In the genomic region with DNA sequence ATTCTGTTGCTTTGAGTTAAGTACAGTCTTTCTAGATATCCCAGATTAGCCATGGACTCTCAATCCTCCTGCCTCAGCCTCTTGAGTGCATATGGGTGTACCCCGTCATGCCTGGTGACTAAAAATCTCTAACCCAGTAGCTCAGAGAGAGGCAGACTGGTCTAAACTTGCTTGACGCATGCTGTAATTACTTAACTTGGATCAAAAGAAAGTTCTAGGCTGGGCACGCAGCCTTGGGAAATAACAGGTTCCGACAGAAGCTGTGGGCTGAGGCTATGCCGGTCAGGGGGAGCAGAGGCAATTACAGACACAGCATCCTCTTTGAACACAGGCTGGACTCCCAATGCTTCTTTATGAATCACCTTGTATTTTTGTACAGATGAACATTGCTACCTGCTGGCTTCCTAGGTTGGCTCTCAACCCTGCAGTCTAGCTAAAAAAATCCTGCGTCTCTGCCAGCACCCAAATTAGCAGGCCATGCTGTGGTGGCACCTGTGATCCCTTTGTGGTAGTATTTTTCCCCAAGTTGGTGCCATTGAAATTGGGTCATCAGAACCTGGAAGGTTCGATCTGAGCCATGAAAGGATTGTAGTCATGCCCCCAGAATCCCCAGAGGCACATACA, we compare ENCODE assay signal across 24 mouse cellular contexts. TPM values are rescaled to one million over a fixed set of nuclear protein-coding genes. Genes with fewer than 3 reads are reported as not detected.
DNase-seq lines count a peak whose midpoint lies in the region; ATAC-seq and TF ChIP-seq lines count a peak whose summit lies in the region.
"Had no signal": no experiment of that assay in that cellular context is flagged by ENCODE, and none has a peak within 500 bp of the region (broad histone marks: within the 10 kb centered on the region; RNA-seq: fewer than 3 reads in every experiment).

No protein-coding gene starts in this region.

- no peak overlapping the region for H3K9ac ChIP-seq in stomach, embryonic 16.5 days (ENCODE audit: low read length)
- no peak overlapping the region for H3K9ac ChIP-seq in stomach, postnatal 0 days (ENCODE audit: low read length)
- H3K9ac ChIP-seq in embryonic facial prominence, embryonic 15.5 days, result no peak overlapping the region
- H3K9ac ChIP-seq: forebrain, embryonic 13.5 days; heart, embryonic 12.5 days; hindbrain, embryonic 14.5 days; limb, embryonic 15.5 days; liver, postnatal 0 days; neural tube, embryonic 13.5 days had no signal

- TF ChIP-seq POLR2A in cerebellum, adult 2 months (IDR thresholded peaks at IDR 0.05; ENCODE audit: borderline replicate concordance, insufficient read depth, low read length), result no peak

- H3K36me3 ChIP-seq in stomach, embryonic 16.5 days (ENCODE audit: control insufficient read depth, insufficient read depth, low read length), result no peaks in the 10 kb centered on the region
- H3K36me3 ChIP-seq in stomach, postnatal 0 days (ENCODE audit: control insufficient read depth, insufficient read depth, low read length), result no peaks in the 10 kb centered on the region
- H3K36me3 ChIP-seq in embryonic facial prominence, embryonic 15.5 days, result peaks cover 15% of the 10 kb centered on the region; the same call in 1 of the 2 replicates
- H3K36me3 ChIP-seq: G1E had no signal

- no peak overlapping the region for H3K4me2 ChIP-seq in stomach, embryonic 16.5 days (ENCODE audit: low read depth, low read length)
- H3K4me2 ChIP-seq in stomach, postnatal 0 days (replicated peaks; ENCODE audit: low read depth), result no peak overlapping the region
- no peak overlapping the region for H3K4me2 ChIP-seq in embryonic facial prominence, embryonic 15.5 days (replicated peaks)
- H3K4me2 ChIP-seq: forebrain, embryonic 13.5 days; heart, embryonic 12.5 days; hindbrain, embryonic 14.5 days; limb, embryonic 15.5 days; neural tube, embryonic 13.5 days had no signal

- H3K27ac ChIP-seq in stomach, embryonic 16.5 days (ENCODE audit: low read length), result peak overlapping the region; percentile 60; the same call in 1 of the 2 replicates
- no peak overlapping the region for H3K27ac ChIP-seq in stomach, postnatal 0 days (replicated peaks)
- peak overlapping the region; percentile 49; the same call in 1 of the 2 replicates for H3K27ac ChIP-seq in cerebellum, adult 2 months (ENCODE audit: insufficient read depth, low read length)
- peak overlapping the region; percentile 66; the same call in 1 of the 2 replicates for H3K27ac ChIP-seq in embryonic facial prominence, embryonic 15.5 days (replicated peaks)
- H3K27ac ChIP-seq: forebrain, embryonic 13.5 days; hindbrain, embryonic 14.5 days; limb, embryonic 15.5 days had no signal

- intact Hi-C loops in left cerebral cortex, postnatal 10 days (cut with DNase I), result no loop called here

- no peak for TF ChIP-seq CTCF in stomach, postnatal 0 days (IDR thresholded peaks at IDR 0.05; ENCODE audit: low read depth)
- TF ChIP-seq CTCF in cerebellum, adult 2 months (IDR thresholded peaks at IDR 0.05; ENCODE audit: borderline replicate concordance, insufficient read depth, low read depth, low read length), result no peak

- 85% methylated on average over 7 of the region's 7 CpGs for whole genome bisulfite sequencing in stomach, embryonic 16.5 days
- WGBS in stomach, postnatal 0 days, result 74% methylated on average over 7 of the region's 7 CpGs
- 8% methylated on average over 7 of the region's 7 CpGs for WGBS in cerebellum, adult 2 months
- 77% methylated on average over 7 of the region's 7 CpGs for WGBS in embryonic facial prominence, embryonic 15.5 days

- ATAC-seq in frontal cortex, adult (ENCODE audit: low TSS enrichment), result peak; percentile 10; the same call in 1 of the 2 replicates
- no peak for ATAC-seq in stomach, embryonic 16.5 days (ENCODE audit: insufficient read depth, low FRiP score)
- no peak for ATAC-seq in stomach, postnatal 0 days (ENCODE audit: low FRiP score, low TSS enrichment)
- ATAC-seq in embryonic facial prominence, embryonic 15.5 days (ENCODE audit: insufficient number of reproducible peaks, low FRiP score, low TSS enrichment, low read depth), result peak; percentile 40; the same call in 1 of the 2 replicates
- ATAC-seq: forebrain, embryonic 13.5 days; liver, postnatal 0 days had no signal

- 0 out of 2 replicates have a peak, but pooled peaks cover 6% of the 10 kb centered on the region for H3K4me1 ChIP-seq in stomach, embryonic 16.5 days (ENCODE audit: control insufficient read depth, insufficient read depth, low read length)
- peaks cover 5% of the 10 kb centered on the region; the same call in 1 of the 2 replicates for H3K4me1 ChIP-seq in stomach, postnatal 0 days (replicated peaks; ENCODE audit: control insufficient read depth, insufficient read depth)
- H3K4me1 ChIP-seq in cerebellum, adult 2 months (ENCODE audit: control insufficient read depth, insufficient read depth, low read length), result peaks cover 56% of the 10 kb centered on the region
- peaks cover 37% of the 10 kb centered on the region for H3K4me1 ChIP-seq in embryonic facial prominence, embryonic 15.5 days

- no peak for DNase-seq in frontal cortex, postnatal 14 days (ENCODE audit: low spot score in 2 of 2)
- DNase-seq in stomach, postnatal 0 days (ENCODE audit: low spot score), result no peak
- peak; percentile 85 to 96 for DNase-seq in cerebellum, adult 2 months
- no peak for DNase-seq in left cerebral cortex, postnatal 10 days (ENCODE audit: extremely low spot score in 1 of 2, low spot score in 2 of 2)
- DNase-seq in MN1 (ENCODE audit: low spot score), result no peak
- DNase-seq: adrenal gland, postnatal 36 days; gastrocnemius, postnatal 36 days; heart, postnatal 14 days; kidney, adult 8-10 months; kidney, postnatal 25 days; liver, postnatal 0 days; lung, postnatal 14 days; midbrain, embryonic 14.5 days had no signal

- no peaks in the 10 kb centered on the region for H3K9me3 ChIP-seq in stomach, embryonic 16.5 days (replicated peaks; ENCODE audit: control insufficient read depth, low read length)
- no peaks in the 10 kb centered on the region for H3K9me3 ChIP-seq in stomach, postnatal 0 days (ENCODE audit: control insufficient read depth, low read length)
- H3K9me3 ChIP-seq in embryonic facial prominence, embryonic 15.5 days (replicated peaks), result no peaks in the 10 kb centered on the region
- H3K9me3 ChIP-seq: forebrain, embryonic 13.5 days; G1E; heart, embryonic 12.5 days; limb, embryonic 15.5 days; megakaryocyte, embryonic 14.5 days; neural tube, embryonic 13.5 days had no signal

- no peak for TF ChIP-seq EP300 in stomach, postnatal 0 days (optimal IDR thresholded peaks at IDR 0.05)

- no peak overlapping the region for H3K4me3 ChIP-seq in stomach, embryonic 16.5 days (replicated peaks; ENCODE audit: low read length)
- no peak overlapping the region for H3K4me3 ChIP-seq in stomach, postnatal 0 days (ENCODE audit: low read depth, low read length)
- no peak overlapping the region for H3K4me3 ChIP-seq in cerebellum, adult 2 months (replicated peaks; ENCODE audit: insufficient read depth, low read depth, low read length)
- H3K4me3 ChIP-seq in embryonic facial prominence, embryonic 15.5 days (replicated peaks), result no peak overlapping the region
- H3K4me3 ChIP-seq: erythroblast, embryonic 14.5 days; forebrain, embryonic 13.5 days; heart, embryonic 12.5 days; limb, embryonic 15.5 days; neural tube, embryonic 13.5 days had no signal

- H3K27me3 ChIP-seq in stomach, embryonic 16.5 days (ENCODE audit: control insufficient read depth, insufficient read depth, low read length), result no peaks in the 10 kb centered on the region
- no peaks in the 10 kb centered on the region for H3K27me3 ChIP-seq in stomach, postnatal 0 days (ENCODE audit: control insufficient read depth, insufficient read depth, low read length)
- H3K27me3 ChIP-seq in cerebellum, adult 2 months (ENCODE audit: control insufficient read depth, insufficient read depth, low read length), result no peaks in the 10 kb centered on the region
- no peaks in the 10 kb centered on the region for H3K27me3 ChIP-seq in embryonic facial prominence, embryonic 15.5 days
- H3K27me3 ChIP-seq: forebrain, embryonic 13.5 days; heart, embryonic 12.5 days; limb, embryonic 15.5 days; megakaryocyte, embryonic 14.5 days; neural tube, embryonic 13.5 days had no signal

RNA-seq across cellular contexts. Expression of gene Cerk, which starts 18.8 kb away (rescaled TPM):
- 11.4 TPM in 2 replicates for polyA plus RNA-seq in stomach, embryonic 16.5 days (2015; fragmentation: Nextera tagmentation; extraction: Ambion mirVana)
- 4.6 and 5.2 TPM in 2 replicates for polyA plus RNA-seq in stomach, postnatal 0 days (2015; fragmentation: Nextera tagmentation; extraction: Ambion mirVana)
- polyA plus RNA-seq in cerebellum, adult 2 months (2012; rRNA removed), result 152 and 159 TPM in 2 replicates
- polyA plus RNA-seq in embryonic facial prominence, embryonic 15.5 days (2015; fragmentation: Nextera tagmentation; extraction: Ambion mirVana), result 16.8 and 17.4 TPM in 2 replicates
- 10 to 100 TPM; 37.7 to 40.6 TPM for total RNA-seq in left cerebral cortex, postnatal 10 days (2021)

RNA-seq across cellular contexts. Expression of gene Tbc1d22a, which starts 47.1 kb away (rescaled TPM):
- 11.4 and 12.0 TPM in 2 replicates for polyA plus RNA-seq in stomach, embryonic 16.5 days (2015; fragmentation: Nextera tagmentation; extraction: Ambion mirVana)
- 8.7 TPM in 2 replicates for polyA plus RNA-seq in stomach, postnatal 0 days (2015; fragmentation: Nextera tagmentation; extraction: Ambion mirVana)
- polyA plus RNA-seq in cerebellum, adult 2 months (2012; rRNA removed), result 23.0 and 23.3 TPM in 2 replicates
- 12.4 and 12.8 TPM in 2 replicates for polyA plus RNA-seq in embryonic facial prominence, embryonic 15.5 days (2015; fragmentation: Nextera tagmentation; extraction: Ambion mirVana)
- 10 to 100 TPM; 19.6 to 20.4 TPM for total RNA-seq in left cerebral cortex, postnatal 10 days (2021)

Comparison
In these comparisons a context has a peak if more than half of its experiments do, and no peak if none do; other contexts are left out.
1. ATAC-seq: peak in frontal cortex, adult (single experiment) and embryonic facial prominence, embryonic 15.5 days (single experiment); none in stomach, embryonic 16.5 days (single experiment) and stomach, postnatal 0 days (single experiment).
2. DNase-seq: peak in cerebellum, adult 2 months (2 of 2); none in frontal cortex, postnatal 14 days (0 of 2), stomach, postnatal 0 days (single experiment), left cerebral cortex, postnatal 10 days (0 of 2) and MN1 (single experiment).